Mouse (Mus musculus) thymus, adult 2 months (tissue): ENCODE results near the gene Tnp2.

ENCODE experiments used
- CTCF ChIP-seq: fragments of 200-500 bp; IDR thresholded peaks from 2 replicates; pipeline ENCODE4 v1.5.1; 2012; ENCODE audit warnings: mild to moderate bottlenecking, control low read depth, low read length, moderate library complexity, borderline replicate concordance; ENCODE audit not compliant: control insufficient read depth, poor library complexity, insufficient read depth; ENCODE audit errors: extremely low read depth
- POLR2A ChIP-seq: fragments of 200-500 bp; IDR thresholded peaks from 2 replicates; pipeline ENCODE4 v1.6.1; 2012; ENCODE audit warnings: mild to moderate bottlenecking, low read length, control low read depth, moderate library complexity; ENCODE audit not compliant: control insufficient read depth, poor library complexity, insufficient read depth; ENCODE audit errors: extremely low read depth

DNA sequence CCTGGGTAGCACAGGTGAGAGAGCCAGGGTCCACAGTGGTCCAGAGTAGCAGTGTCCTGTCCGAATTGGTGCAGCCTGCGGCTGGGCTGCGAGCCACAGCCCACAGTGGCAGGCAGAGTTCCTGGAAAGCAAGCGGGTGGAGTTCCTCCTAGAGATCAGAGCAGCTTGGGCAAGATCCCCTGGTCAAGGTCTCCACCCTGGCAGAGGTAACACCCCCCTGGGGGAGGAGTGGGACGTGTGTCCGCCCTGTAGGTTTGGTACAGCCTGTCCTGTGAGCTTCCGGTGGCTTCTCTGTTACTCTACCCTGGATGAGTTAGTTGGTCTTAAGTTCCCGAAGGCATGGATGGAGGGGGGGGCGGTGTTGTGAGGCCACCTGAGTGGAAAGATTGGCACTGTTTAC lies 19.6 kb downstream of the Tnp2 start:
- no peak for TF ChIP-seq CTCF
- no peak for TF ChIP-seq POLR2A
